Mouse (Mus musculus) MEL (cell line): ENCODE measurements around the gene Smap2.

ENCODE experiments used
- CTCF ChIP-seq, 3 experiments: IDR thresholded peaks in 2 of 3; conservative IDR thresholded peaks in 1 of 3; 2 replicates each; pipeline ENCODE4 v1.5.1; 2011 to 2012; ENCODE audit warnings: low read length in 3 of 3, low read depth in 2 of 3, mild to moderate bottlenecking in 2 of 3, improper control_type of control experiment in 1 of 3, inconsistent platforms in 1 of 3, mixed read lengths in 1 of 3, moderate library complexity in 1 of 3; ENCODE audit not compliant: control insufficient read depth in 1 of 3, insufficient read depth in 1 of 3, poor library complexity in 1 of 3, severe bottlenecking in 1 of 3
- ELF1 ChIP-seq: IDR thresholded peaks from 2 replicates; pipeline ENCODE4 v1.6.1; 2014; ENCODE audit warnings: low read depth, mild to moderate bottlenecking, inconsistent platforms, low read length, improper control_type of control experiment, moderate library complexity
- EP300 ChIP-seq, 2 experiments: IDR thresholded peaks; 2 replicates each; pipeline ENCODE4 v1.6.1; 2011; ENCODE audit warnings: improper control_type of control experiment in 2 of 2, low read length in 2 of 2, low read depth in 1 of 2, mild to moderate bottlenecking in 1 of 2
- ETS1 ChIP-seq: IDR thresholded peaks from 2 replicates; pipeline ENCODE4 v1.6.1; 2012; ENCODE audit warnings: low read depth, mild to moderate bottlenecking, inconsistent platforms, low read length, improper control_type of control experiment, moderate library complexity
- MAFK ChIP-seq: IDR thresholded peaks from 2 replicates; pipeline ENCODE4 v1.6.1; 2011; ENCODE audit warnings: low read depth, mild to moderate bottlenecking, low read length, improper control_type of control experiment, borderline replicate concordance
- MAX ChIP-seq: IDR thresholded peaks from 2 replicates; pipeline ENCODE4 v1.6.1; 2011; ENCODE audit warnings: low read length, improper control_type of control experiment
- NELFE ChIP-seq: IDR thresholded peaks from 2 replicates; pipeline ENCODE4 v1.6.1; 2011; ENCODE audit warnings: low read depth, low read length, improper control_type of control experiment
- POLR2A ChIP-seq, 2 experiments: IDR thresholded peaks; 2 replicates each; pipeline ENCODE4 v1.6.1; 2011 to 2012; ENCODE audit warnings: low read length in 2 of 2, mild to moderate bottlenecking in 2 of 2, control low read depth in 1 of 2, improper control_type of control experiment in 1 of 2, low read depth in 1 of 2, moderate library complexity in 1 of 2; ENCODE audit not compliant: control insufficient read depth in 1 of 2, insufficient read depth in 1 of 2, poor library complexity in 1 of 2
- POLR2AphosphoS2 ChIP-seq: IDR thresholded peaks from 2 replicates; pipeline ENCODE4 v1.6.1; 2011; ENCODE audit warnings: low read length, improper control_type of control experiment

DNA sequence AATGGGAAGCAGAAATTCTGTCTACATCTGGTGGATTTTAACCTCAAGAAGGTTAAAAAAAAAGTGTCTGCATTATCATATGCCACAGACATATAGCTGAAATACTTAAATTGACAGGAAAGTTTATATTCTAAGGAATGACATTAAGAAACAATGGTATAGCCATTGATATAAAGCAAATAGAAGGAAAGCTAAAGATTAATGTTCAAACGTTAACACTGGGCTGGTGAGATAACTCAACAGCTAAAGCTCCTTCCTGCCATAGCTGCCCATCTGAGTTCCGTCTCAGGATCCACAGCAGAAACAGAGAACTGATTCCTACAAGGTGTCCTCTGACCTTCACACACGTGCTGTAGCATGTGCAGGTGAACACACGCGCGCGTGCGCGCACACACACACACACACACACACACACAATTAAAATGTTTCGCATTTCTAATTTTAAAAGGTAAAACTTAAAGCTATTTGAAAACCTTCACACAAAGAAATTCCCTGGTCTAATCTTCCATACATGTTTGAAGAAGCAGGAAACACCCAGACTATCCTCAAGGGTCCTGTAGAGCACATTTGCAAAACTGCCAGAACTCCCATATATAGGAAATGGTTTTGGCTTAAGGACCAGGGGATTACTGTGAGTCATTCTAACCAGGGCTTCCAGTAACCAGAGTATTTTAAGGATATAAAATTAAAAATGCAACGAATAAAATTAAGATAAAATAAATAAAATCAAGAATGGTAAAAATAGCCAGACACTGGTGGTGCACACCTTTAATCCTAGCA, 6.1 kb downstream of the Smap2 start:
- no peak for TF ChIP-seq POLR2AphosphoS2
- TF ChIP-seq EP300 (IDR thresholded peaks at IDR 0.05; ENCODE audit: low read depth in 1 of 2, low read length in 2 of 2), result peak; percentile 73 to 82
- TF ChIP-seq NELFE, result no peak
- TF ChIP-seq CTCF (IDR thresholded peaks at IDR 0.05 in 2 of 3, conservative IDR thresholded peaks at IDR 0.05 in 1 of 3; ENCODE audit: control insufficient read depth in 1 of 3, insufficient read depth in 1 of 3, low read depth in 2 of 3, low read length in 3 of 3, poor library complexity in 1 of 3, severe bottlenecking in 1 of 3), result no peak
- no peak for TF ChIP-seq POLR2A (IDR thresholded peaks at IDR 0.05; ENCODE audit: control insufficient read depth in 1 of 2, insufficient read depth in 1 of 2, low read depth in 1 of 2, low read length in 2 of 2, poor library complexity in 1 of 2)
- peak; percentile 25; the same call in 1 of the 2 replicates for TF ChIP-seq ETS1
- no peak for TF ChIP-seq ELF1
- no peak for TF ChIP-seq MAFK
- TF ChIP-seq MAX, result no peak
